Mouse (Mus musculus) heart, embryonic 12.5 days (tissue): ENCODE results near the gene Saa4. TPM values are rescaled to one million over a fixed set of nuclear protein-coding genes. Genes with fewer than 3 reads are reported as not detected.
"Not testable (repeated sequence)": the region's sequence is repeated elsewhere in the genome, so short reads cannot be mapped to it uniquely, and the experiment has no call there.

Source experiments
- ATAC-seq: fragments of 200-750 bp; cut with Nextera tagmentation; 2 replicates; pipeline ENCODE4 v1.8.0; 2017; ENCODE audit warnings: moderate TSS enrichment, moderate library complexity; ENCODE audit not compliant: insufficient number of reproducible peaks, low FRiP score
- H3K27ac ChIP-seq: fragments of 300-500 bp; sonication (generic); 2 replicates; pipeline ENCODE4 v1.5.1; 2016; ENCODE audit warnings: mild to moderate bottlenecking, moderate library complexity; ENCODE audit not compliant: poor library complexity, severe bottlenecking
- H3K27me3 ChIP-seq: fragments of 300-500 bp; sonication (generic); replicated peaks from 2 replicates; pipeline ENCODE4 v1.6.1; 2016; ENCODE audit warnings: mild to moderate bottlenecking, moderate library complexity
- H3K36me3 ChIP-seq: fragments of 300-500 bp; sonication (generic); 2 replicates; pipeline ENCODE4 v1.6.1; 2016; ENCODE audit warnings: mild to moderate bottlenecking, moderate library complexity
- H3K4me1 ChIP-seq: fragments of 300-500 bp; sonication (generic); replicated peaks from 2 replicates; pipeline ENCODE4 v1.6.1; 2016; ENCODE audit warnings: mild to moderate bottlenecking
- H3K4me2 ChIP-seq: fragments of 300-500 bp; sonication (generic); 2 replicates; pipeline ENCODE4 v1.6.1; 2016; ENCODE audit warnings: mild to moderate bottlenecking, moderate library complexity
- H3K4me3 ChIP-seq: fragments of 300-500 bp; sonication (generic); 2 replicates; pipeline ENCODE4 v1.5.1; 2016; ENCODE audit warnings: mild to moderate bottlenecking
- H3K9ac ChIP-seq: fragments of 300-500 bp; sonication (generic); 2 replicates; pipeline ENCODE4 v1.6.1; 2016; ENCODE audit warnings: mild to moderate bottlenecking, moderate library complexity
- H3K9me3 ChIP-seq: fragments of 300-500 bp; sonication (generic); replicated peaks from 2 replicates; pipeline ENCODE4 v1.6.1; 2016; ENCODE audit warnings: mild to moderate bottlenecking, moderate library complexity
- WGBS: fragments of 180-500 bp; shearing (Covaris S2); methylation state at CpG from one replicate; pipeline ENCODE4 v1.1.7; 2016; 5-methylcytosine and 5-hydroxymethylcytosine counted together
- polyA plus RNA-seq: library from polyadenylated mRNA; unstranded; fragments of >200 nt; fragmentation: Nextera tagmentation; extraction: Ambion mirVana; gene quantifications from 2 replicates; pipeline ENCODE4 v1.2.1, GENCODE M21; 2016

Saa4 gene
- polyA plus RNA-seq, 1 experiment from 2014 or later: not detected

DNA sequence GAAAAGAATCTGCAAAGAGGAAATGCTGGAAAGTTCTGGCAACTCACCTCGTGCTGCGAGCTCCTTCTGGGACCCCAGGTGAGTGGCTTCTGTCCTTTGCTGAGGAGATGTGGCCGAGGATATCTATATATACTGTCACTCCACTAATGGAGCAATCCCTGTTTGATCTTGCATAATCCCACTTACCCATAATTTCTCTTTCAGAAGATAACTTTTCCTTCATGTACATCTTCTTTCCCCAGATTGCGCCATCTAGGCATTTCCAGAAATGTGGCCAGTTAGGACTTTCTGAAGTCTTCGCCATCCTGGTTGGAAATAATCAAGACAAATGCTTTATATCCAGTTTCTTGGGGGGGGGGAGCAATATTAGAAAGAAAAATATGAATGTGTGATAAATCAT, 16.8 kb downstream of the Saa4 start, which contains the start of gene Saa3:
Saa3 (minus strand) TSS at position 101 of the 400 bp plus-strand sequence.
- Histone ChIP-seq H3K9me3 (no peaks in the 10 kb centered on the region), H3K4me2 (no peak within 1 kb of the TSS), H3K27me3 (peaks cover 4% of the 10 kb centered on the region), H3K27ac (no peak within 1 kb of the TSS), H3K36me3 (no peaks in the 10 kb centered on the region), H3K9ac (no peak within 1 kb of the TSS), H3K4me1 (0 out of 2 replicates have a peak, but pooled peaks cover 2% of the 10 kb centered on the region), H3K4me3 (no peak within 1 kb of the TSS)
- ATAC-seq: no peak
- 82% methylated on average over 5 of the region's 5 CpGs for WGBS

DNA sequence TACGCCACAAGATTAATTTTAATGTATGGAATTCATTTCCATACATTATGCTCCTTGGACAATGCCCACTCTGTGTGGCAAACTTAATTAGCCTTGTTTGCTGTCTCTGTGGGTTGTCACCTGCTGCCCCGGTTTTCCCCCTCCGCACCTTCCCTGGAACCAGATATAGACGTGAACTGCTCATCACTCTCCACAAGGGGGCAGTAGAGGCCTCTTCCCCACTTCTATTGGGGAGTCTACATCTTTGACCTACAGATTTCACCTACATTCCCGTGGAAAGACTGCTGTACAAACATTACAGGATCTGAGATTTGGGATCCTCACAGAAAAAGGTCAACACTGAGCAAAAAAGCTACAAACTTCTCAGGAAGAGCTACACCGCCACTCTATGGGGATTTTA, 17.9 kb downstream of the Saa4 start:
- ATAC-seq: no peak
- no peaks in the 10 kb centered on the region for H3K9me3 ChIP-seq
- no peak overlapping the region for H3K27ac ChIP-seq
- WGBS: 25% methylated on average over 6 of the region's 6 CpGs
- H3K9ac ChIP-seq: no peak overlapping the region
- no peaks in the 10 kb centered on the region for H3K27me3 ChIP-seq
- H3K36me3 ChIP-seq: no peaks in the 10 kb centered on the region
- no peak overlapping the region for H3K4me2 ChIP-seq
- no peak overlapping the region for H3K4me3 ChIP-seq
- H3K4me1 ChIP-seq: peaks cover 5% of the 10 kb centered on the region

DNA sequence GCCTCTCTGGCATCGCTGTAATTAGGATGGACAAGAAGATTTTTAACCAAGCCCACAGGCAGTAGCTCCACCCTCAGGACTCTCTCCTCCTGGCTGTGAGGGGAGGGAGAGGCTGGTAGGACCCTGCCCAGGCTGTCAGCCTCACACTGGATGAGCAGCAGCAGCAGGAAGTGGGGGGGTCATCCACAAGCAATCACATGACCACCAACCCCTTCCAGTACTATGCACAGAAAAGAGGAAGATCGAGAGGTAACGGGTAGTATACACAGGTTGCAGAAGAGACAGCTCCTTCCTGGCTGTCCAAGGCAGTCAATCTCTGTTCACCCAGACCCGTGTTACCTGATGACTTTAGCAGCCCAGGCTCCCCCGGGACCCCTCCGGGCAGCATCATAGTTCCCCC, 20.2 kb downstream of the Saa4 start:
- Histone ChIP-seq H3K36me3 (peaks cover 10% of the 10 kb centered on the region), H3K9ac (no peak overlapping the region), H3K9me3 (no peaks in the 10 kb centered on the region), H3K27me3 (no peaks in the 10 kb centered on the region), H3K4me2 (no peak overlapping the region), H3K27ac (no peak overlapping the region), H3K4me1 (peaks cover 10% of the 10 kb centered on the region), H3K4me3 (no peak overlapping the region)
- no peak for ATAC-seq
- 61% methylated on average over 6 of the region's 6 CpGs for WGBS

DNA sequence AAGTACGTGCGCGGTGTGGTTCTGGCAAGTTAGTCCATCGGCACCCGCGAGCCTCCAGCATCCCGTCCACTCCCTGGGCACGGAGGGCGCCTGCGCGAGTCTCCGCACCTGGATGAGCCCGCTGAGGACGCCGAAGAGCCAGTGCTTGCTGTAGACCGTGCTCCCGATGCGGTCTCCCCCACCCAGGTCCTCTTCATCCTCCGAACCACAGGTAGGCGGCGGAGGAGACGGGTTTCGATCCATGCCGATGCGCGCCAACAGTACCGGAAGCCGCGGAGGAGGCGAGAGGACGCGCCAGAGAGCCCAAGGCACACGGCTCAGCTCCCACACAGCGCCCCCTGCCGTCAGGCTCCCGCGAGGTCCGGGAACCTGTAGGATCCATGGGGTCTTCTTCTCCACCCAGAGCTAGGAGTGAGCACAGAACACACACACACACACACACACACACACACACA, 22.0 kb downstream of the Saa4 start, which contains the start of gene Saal1:
Saal1 (minus strand) TSS at position 291 of the 455 bp plus-strand sequence.
- Histone ChIP-seq H3K36me3 (peaks cover 27% of the 10 kb centered on the region), H3K9me3 (no peaks in the 10 kb centered on the region), H3K4me1 (peaks cover 10% of the 10 kb centered on the region), H3K4me2 (peak within 1 kb of the TSS; percentile 66), H3K27ac (peak within 1 kb of the TSS; percentile 54), H3K27me3 (no peaks in the 10 kb centered on the region), H3K4me3 (peak within 1 kb of the TSS; percentile 97), H3K9ac (peak within 1 kb of the TSS; percentile 98)
- peak; percentile 94 for ATAC-seq
- WGBS: 0% methylated on average over 38 of the region's 38 CpGs

DNA sequence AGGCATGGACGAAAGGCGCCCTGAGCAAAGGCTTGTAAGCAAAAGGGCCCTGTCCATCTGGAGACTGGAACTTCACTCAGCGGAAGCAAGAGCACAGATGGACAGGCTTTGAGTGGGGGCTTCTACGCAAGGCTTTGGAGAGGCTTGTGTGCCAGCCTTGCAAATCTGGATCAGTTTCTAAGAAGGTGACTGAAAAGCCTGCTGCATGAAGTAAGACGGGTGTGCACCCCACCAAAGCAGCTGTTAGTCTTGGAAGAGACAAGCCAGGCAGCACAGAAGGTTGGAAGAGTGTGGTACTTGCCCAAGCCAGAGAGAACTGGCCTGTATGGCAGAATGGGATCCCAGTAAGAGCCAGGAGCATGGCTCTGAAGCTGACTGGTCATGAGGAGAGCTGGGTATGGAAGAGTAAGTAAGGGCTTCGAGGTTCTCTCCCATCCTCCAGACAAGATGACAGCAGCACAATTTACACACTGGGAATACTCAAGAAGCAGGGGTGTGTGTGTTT, 31.8 kb downstream of the Saa4 start:
- 0 out of 2 replicates have a peak, but pooled peaks cover 2% of the 10 kb centered on the region for H3K4me1 ChIP-seq
- H3K4me3 ChIP-seq: no peak overlapping the region
- 87% methylated on average over 6 of the region's 6 CpGs for WGBS
- H3K4me2 ChIP-seq: no peak overlapping the region
- H3K27ac ChIP-seq: no peak overlapping the region
- H3K36me3 ChIP-seq: peaks cover 88% of the 10 kb centered on the region
- no peak overlapping the region for H3K9ac ChIP-seq
- H3K9me3 ChIP-seq: no peaks in the 10 kb centered on the region
- ATAC-seq: no peak
- H3K27me3 ChIP-seq: no peaks in the 10 kb centered on the region

DNA sequence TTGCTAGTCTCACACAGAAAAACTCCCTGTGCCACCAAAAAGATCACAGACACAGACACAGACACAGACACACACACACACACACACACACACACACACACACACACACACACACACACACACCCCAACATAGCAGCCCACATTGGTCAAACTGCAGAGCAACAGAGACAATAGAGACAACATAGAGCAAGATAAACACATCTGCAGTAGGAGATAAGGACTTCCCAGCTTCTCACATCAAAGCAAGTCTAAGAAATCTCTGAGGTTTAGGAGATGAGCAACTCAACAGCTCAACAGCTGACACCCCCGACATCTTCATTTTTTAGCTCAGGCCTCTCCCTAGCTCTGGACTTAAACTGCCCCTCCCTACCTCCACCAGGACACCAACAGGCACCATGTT, 35.6 kb downstream of the Saa4 start:
- H3K27me3 ChIP-seq: no peaks in the 10 kb centered on the region
- H3K9me3 ChIP-seq: no peaks in the 10 kb centered on the region
- H3K36me3 ChIP-seq: peaks cover 67% of the 10 kb centered on the region
- H3K4me1 ChIP-seq: no peaks in the 10 kb centered on the region
- H3K4me2 ChIP-seq: no peak overlapping the region
- 27% methylated on average over 1 of the region's 1 CpGs for WGBS
- H3K4me3 ChIP-seq: no peak overlapping the region
- H3K9ac ChIP-seq: no peak overlapping the region
- H3K27ac ChIP-seq: no peak overlapping the region
- ATAC-seq: 0 out of 2 replicates have a peak, but pooled peaks have one; percentile 29

DNA sequence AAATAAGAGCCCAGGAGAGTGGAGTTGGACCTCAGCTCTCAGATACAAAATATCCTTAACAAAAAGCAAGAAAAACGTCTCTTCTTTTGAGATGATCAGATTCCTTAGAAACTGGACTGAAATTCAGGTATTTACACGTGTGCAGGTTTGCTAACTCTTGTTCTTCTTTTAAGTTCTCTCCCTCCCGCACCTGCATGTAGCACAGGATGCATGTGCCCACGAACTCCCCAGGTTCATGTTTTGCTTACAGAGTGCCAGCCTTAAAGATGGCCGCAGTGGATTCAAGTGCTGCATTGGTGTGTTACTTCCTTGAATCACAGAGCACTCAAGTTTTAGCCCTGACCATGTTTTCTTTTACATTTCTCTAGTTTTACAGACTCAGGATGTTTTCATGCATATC, 45.6 kb downstream of the Saa4 start:
- Histone ChIP-seq H3K4me3 (no peak overlapping the region), H3K27me3 (no peaks in the 10 kb centered on the region), H3K9ac (no peak overlapping the region), H3K4me2 (no peak overlapping the region), H3K9me3 (0 out of 2 replicates have a peak, but pooled peaks cover 4% of the 10 kb centered on the region), H3K36me3 (peaks cover 38% of the 10 kb centered on the region), H3K4me1 (no peaks in the 10 kb centered on the region), H3K27ac (no peak overlapping the region)
- 84% methylated on average over 5 of the region's 5 CpGs for WGBS
- ATAC-seq: no peak

DNA sequence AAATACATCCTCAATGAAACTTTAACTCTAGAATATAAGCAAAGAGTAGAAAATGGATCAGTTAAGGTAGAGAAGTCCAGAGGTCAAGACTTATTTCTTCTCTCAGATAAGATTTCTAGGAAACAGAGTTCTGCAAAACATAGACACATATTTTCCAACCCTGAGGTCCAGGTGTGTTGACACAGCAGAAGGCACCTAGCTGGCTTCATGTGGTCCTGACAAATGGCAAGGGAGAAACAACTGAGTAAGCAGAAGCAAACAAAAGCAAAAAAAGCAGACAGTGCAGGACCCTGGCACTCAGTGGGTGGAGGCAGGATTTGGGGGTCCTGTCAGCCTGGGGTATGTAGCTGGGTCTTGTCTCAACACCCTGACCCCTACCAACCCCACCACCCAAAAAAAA, 51.7 kb downstream of the Saa4 start:
- ATAC-seq: no peak

DNA sequence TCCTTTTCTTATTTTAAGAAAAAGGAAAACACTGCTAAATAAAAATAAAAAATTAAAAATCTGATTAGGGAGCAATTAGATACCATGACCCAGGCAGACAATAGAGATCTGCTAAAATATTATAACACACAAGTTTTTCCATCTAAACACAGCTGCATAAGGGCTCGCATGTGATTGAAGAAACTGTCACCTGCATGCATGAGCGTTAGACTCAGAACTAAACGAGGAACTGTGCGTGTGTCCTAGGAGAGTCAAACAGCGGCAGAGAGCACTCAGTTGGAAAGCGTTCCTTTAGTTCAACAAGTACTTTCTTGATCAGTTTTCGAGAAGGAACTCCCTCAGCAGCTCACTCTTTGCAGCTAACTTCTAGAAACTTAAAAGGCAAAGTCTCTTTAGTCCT, 53.4 kb downstream of the Saa4 start:
- not testable (repeated sequence) for ATAC-seq
- WGBS: 85% methylated on average over 7 of the region's 7 CpGs

More for the DNA sequence above, 51.7 kb downstream of the Saa4 start:
- no peaks in the 10 kb centered on the region for H3K36me3 ChIP-seq
- H3K4me1 ChIP-seq: no peaks in the 10 kb centered on the region
- H3K9me3 ChIP-seq: 0 out of 2 replicates have a peak, but pooled peaks cover 4% of the 10 kb centered on the region
- H3K9ac ChIP-seq: no peak overlapping the region
- no peak overlapping the region for H3K27ac ChIP-seq
- H3K27me3 ChIP-seq: 0 out of 2 replicates have a peak, but pooled peaks cover 2% of the 10 kb centered on the region
- no peak overlapping the region for H3K4me3 ChIP-seq
- H3K4me2 ChIP-seq: no peak overlapping the region

DNA sequence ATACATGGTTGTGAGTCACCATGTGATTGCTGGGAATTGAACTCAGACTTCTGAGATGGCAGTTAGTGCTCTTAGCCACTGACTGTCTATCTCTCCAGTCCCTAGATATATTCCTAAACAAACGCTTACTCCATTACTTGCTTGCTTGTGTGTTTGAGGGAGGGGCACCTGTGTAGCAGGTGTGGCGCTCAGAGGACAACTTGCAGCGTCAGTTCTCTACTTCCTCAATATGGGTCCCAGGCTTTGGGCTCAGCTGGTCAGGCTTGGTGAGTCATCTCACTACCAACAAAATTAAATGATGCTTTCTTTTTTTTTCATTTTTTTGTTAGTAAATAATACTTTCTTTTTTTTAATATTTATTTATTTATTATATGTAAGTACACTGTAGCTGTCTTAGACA, 54.0 kb downstream of the Saa4 start:
- Histone ChIP-seq H3K36me3 (no peaks in the 10 kb centered on the region), H3K9ac (no peak overlapping the region), H3K4me2 (no peak overlapping the region), H3K4me3 (no peak overlapping the region), H3K27me3 (peaks cover 2% of the 10 kb centered on the region; the same call in 1 of the 2 replicates), H3K4me1 (no peaks in the 10 kb centered on the region), H3K27ac (no peak overlapping the region), H3K9me3 (0 out of 2 replicates have a peak, but pooled peaks cover 4% of the 10 kb centered on the region)
- WGBS: 77% methylated on average over 3 of the region's 3 CpGs
- no peak for ATAC-seq

More for the DNA sequence above, 53.4 kb downstream of the Saa4 start:
- not testable (repeated sequence) for H3K4me1 ChIP-seq, H3K4me3 ChIP-seq, H3K27ac ChIP-seq, H3K4me2 ChIP-seq, H3K36me3 ChIP-seq, H3K9ac ChIP-seq, H3K27me3 ChIP-seq, H3K9me3 ChIP-seq
